Mouse (Mus musculus) bone marrow macrophage, adult 2 months (primary cell): Measurements from ENCODE around the gene Sema6c.

Experiments used
- CTCF ChIP-seq: IDR thresholded peaks from 2 replicates; pipeline ENCODE4 v1.5.1; 2012; ENCODE audit warnings: low read depth, mild to moderate bottlenecking, low read length, moderate library complexity
- POLR2A ChIP-seq: IDR thresholded peaks from 2 replicates; pipeline ENCODE4 v1.6.1; 2012; ENCODE audit warnings: mild to moderate bottlenecking, low read depth, low read length, borderline replicate concordance

DNA sequence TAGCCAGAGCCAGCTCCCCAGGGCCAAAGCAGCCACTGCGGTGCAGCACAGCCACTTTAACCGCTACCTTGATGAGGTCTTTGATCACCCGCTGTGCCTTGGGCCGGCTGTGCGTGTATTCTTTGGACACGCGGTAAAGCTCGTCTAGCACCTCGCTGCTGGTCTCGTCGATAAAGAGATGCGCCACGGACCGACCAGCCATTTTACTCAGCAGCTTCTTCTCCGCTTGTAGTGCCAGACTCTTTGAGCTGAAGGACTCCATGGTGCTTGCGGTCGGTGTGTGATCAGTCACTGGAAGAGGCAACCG is 20.0 kb upstream of the Sema6c start:
- TF ChIP-seq POLR2A = no peak
- TF ChIP-seq CTCF = no peak
